Mouse (Mus musculus) layer of hippocampus, postnatal 25 days (tissue): ENCODE data around the gene Zfyve26. TPM values are rescaled to one million over a fixed set of nuclear protein-coding genes. Genes with fewer than 3 reads are reported as not detected.

Source experiments
- total RNA-seq, 2 experiments: library from RNA; stranded (reverse); gene quantifications; 2 replicates each; pipeline ENCODE4 v1.2.3; 2021

The Zfyve26 gene
- total RNA-seq, 2 experiments from 2014 or later = 24.6 to 29.9 TPM

Other genes with a start within 250 kb of the Zfyve26 start
- gene Pigh, start 206.7 kb downstream of the Zfyve26 start, total RNA-seq = 10 to 100 TPM; 10.1 to 10.9 TPM
- gene Arg2, start 165.5 kb downstream of the Zfyve26 start, total RNA-seq = 1 to 10 TPM; 3.1 to 4.3 TPM
- gene Vti1b, start 123.6 kb downstream of the Zfyve26 start, total RNA-seq = 100 to 1,000 TPM; 147 to 174 TPM
- gene Rdh11, start 104.0 kb downstream of the Zfyve26 start, total RNA-seq = 10 to 100 TPM; 17.9 to 21.2 TPM
- gene Rdh12, start 87.4 kb downstream of the Zfyve26 start, total RNA-seq = 1 to 10 TPM; 1.8 to 2.9 TPM
- gene Rad51b, start 978 bp upstream of the Zfyve26 start, total RNA-seq = under 1 TPM in 1 of 2 experiments, not detected in 1; 0.30 TPM